Mouse (Mus musculus) thymus, adult 2 months (tissue): ENCODE measurements around the gene Terb1. TPM values are rescaled to one million over a fixed set of nuclear protein-coding genes. Genes with fewer than 3 reads are reported as not detected.

Experiments
- DNase-seq: peaks from one replicate; pipeline ENCODE4 v3.0.0; 2021
- H3K27ac ChIP-seq: fragments of 200-500 bp; 2 replicates; pipeline ENCODE4 v1.5.1; 2012; ENCODE audit warnings: low read length, control low read depth; ENCODE audit not compliant: control insufficient read depth, insufficient read depth
- H3K27me3 ChIP-seq: fragments of 200-500 bp; 2 replicates; pipeline ENCODE4 v1.6.1; 2012; ENCODE audit warnings: mild to moderate bottlenecking, low read length, moderate library complexity, mixed read lengths; ENCODE audit not compliant: control insufficient read depth, insufficient read depth
- H3K36me3 ChIP-seq: fragments of 200-500 bp; 2 replicates; pipeline ENCODE4 v1.6.1; 2012; ENCODE audit warnings: mild to moderate bottlenecking, low read length, moderate library complexity; ENCODE audit not compliant: control insufficient read depth, insufficient read depth
- H3K4me1 ChIP-seq: fragments of 200-500 bp; replicated peaks from 2 replicates; pipeline ENCODE4 v1.6.1; 2012; ENCODE audit warnings: low read length; ENCODE audit not compliant: control insufficient read depth, insufficient read depth
- H3K4me3 ChIP-seq: fragments of 200-500 bp; 2 replicates; pipeline ENCODE4 v1.5.1; 2012; ENCODE audit warnings: mild to moderate bottlenecking, low read length, control low read depth, moderate library complexity; ENCODE audit not compliant: control insufficient read depth, insufficient read depth
- CTCF ChIP-seq: fragments of 200-500 bp; IDR thresholded peaks from 2 replicates; pipeline ENCODE4 v1.5.1; 2012; ENCODE audit warnings: mild to moderate bottlenecking, control low read depth, low read length, moderate library complexity, borderline replicate concordance; ENCODE audit not compliant: control insufficient read depth, poor library complexity, insufficient read depth; ENCODE audit errors: extremely low read depth
- POLR2A ChIP-seq: fragments of 200-500 bp; IDR thresholded peaks from 2 replicates; pipeline ENCODE4 v1.6.1; 2012; ENCODE audit warnings: mild to moderate bottlenecking, low read length, control low read depth, moderate library complexity; ENCODE audit not compliant: control insufficient read depth, poor library complexity, insufficient read depth; ENCODE audit errors: extremely low read depth
- WGBS: fragments of 180-500 bp; shearing (Covaris S2); methylation state at CpG from one replicate; pipeline ENCODE4 v1.1.7; 2018; 5-methylcytosine and 5-hydroxymethylcytosine counted together
- polyA plus RNA-seq: library from polyadenylated mRNA; depleted of rRNA; stranded (reverse); fragments of >200 nt; gene quantifications from 2 replicates; pipeline ENCODE4 v1.2.3, GENCODE M21; 2012

Gene Terb1
- polyA plus RNA-seq, 1 experiment = 0.03 TPM

- DNase-seq = no peak
- no peaks in the 10 kb centered on the region for H3K36me3 ChIP-seq
- H3K27ac ChIP-seq = no peak overlapping the region
- H3K27me3 ChIP-seq = peaks cover 23% of the 10 kb centered on the region
- 2% methylated on average over 76 of the region's 76 CpGs for WGBS
- peaks cover 7% of the 10 kb centered on the region for H3K4me1 ChIP-seq
- TF ChIP-seq CTCF (no peak; the same call in 1 of the 2 replicates), POLR2A (no peak)
- no peak overlapping the region for H3K4me3 ChIP-seq
Measured at GRCm38 (mm10) chr8:104540710-104541514, 31.2 kb upstream of the Terb1 start.

- no peak for DNase-seq
- WGBS = 71% methylated on average over 7 of the region's 7 CpGs
- peaks cover 8% of the 10 kb centered on the region for H3K4me1 ChIP-seq
- peaks cover 23% of the 10 kb centered on the region for H3K27me3 ChIP-seq
- H3K4me3 ChIP-seq = no peak overlapping the region
- no peaks in the 10 kb centered on the region for H3K36me3 ChIP-seq
- H3K27ac ChIP-seq = no peak overlapping the region
- TF ChIP-seq POLR2A = no peak
- no peak for TF ChIP-seq CTCF
Measured at GRCm38 (mm10) chr8:104540238-104540637, 30.5 kb upstream of the Terb1 start.

DNA sequence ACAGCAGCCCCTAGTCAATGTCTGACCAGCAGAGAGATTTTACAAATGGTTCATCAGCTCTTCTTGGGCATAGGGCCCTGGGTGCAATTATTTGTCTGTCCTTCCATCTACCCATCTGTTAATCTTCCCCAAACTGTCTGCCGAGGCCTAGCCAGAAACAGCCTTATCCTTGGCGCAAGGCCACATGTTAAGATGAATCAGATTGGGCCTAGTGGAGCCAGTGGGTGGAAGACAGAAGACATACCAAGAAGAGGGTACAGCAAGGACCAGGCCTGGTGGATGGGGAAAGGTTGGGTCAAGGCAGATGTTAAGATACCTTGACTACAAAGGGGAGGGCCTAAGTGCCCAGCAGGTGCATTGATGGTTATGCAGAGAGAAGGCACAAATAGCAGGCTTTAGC, 29.9 kb upstream of the Terb1 start:
- DNase-seq = no peak
- Histone ChIP-seq H3K4me3 (no peak overlapping the region), H3K36me3 (no peaks in the 10 kb centered on the region), H3K4me1 (peaks cover 13% of the 10 kb centered on the region), H3K27me3 (peaks cover 23% of the 10 kb centered on the region), H3K27ac (no peak overlapping the region)
- TF ChIP-seq POLR2A (no peak), CTCF (no peak)
- WGBS = 99% methylated on average over 2 of the region's 2 CpGs

- Histone ChIP-seq H3K36me3 (no peaks in the 10 kb centered on the region), H3K27me3 (peaks cover 23% of the 10 kb centered on the region), H3K4me1 (peaks cover 13% of the 10 kb centered on the region), H3K4me3 (no peak overlapping the region), H3K27ac (no peak overlapping the region)
- TF ChIP-seq CTCF = no peak
- DNase-seq = no peak
- 96% methylated on average over 4 of the region's 4 CpGs for WGBS
Measured at GRCm38 (mm10) chr8:104538896-104539295, 29.2 kb upstream of the Terb1 start.

DNA sequence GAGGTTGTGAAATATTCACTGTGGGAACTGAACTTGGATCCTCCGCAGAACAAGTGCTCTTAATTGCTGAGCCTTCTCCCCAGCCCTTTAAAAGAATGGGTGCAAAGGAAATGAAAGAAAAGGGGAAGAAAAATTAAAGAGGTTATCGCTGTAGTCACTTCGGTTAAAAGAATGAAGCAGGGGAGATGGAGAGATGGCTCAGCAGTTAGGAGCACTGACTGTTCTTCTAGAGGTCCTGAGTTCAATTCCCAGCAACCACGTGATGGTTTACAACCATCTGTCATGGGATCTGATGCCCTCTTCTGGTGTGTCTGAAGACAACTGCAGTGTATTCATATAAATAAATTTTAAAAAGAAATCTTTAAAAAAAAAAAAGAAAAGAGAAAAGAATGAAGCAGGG, 26.3 kb upstream of the Terb1 start:
- DNase-seq = no peak
- WGBS = 65% methylated on average over 4 of the region's 4 CpGs
- no peak overlapping the region for H3K4me3 ChIP-seq
- no peaks in the 10 kb centered on the region for H3K36me3 ChIP-seq
- peaks cover 14% of the 10 kb centered on the region for H3K4me1 ChIP-seq
- TF ChIP-seq CTCF (no peak), POLR2A (no peak)
- H3K27ac ChIP-seq = no peak overlapping the region
- peaks cover 11% of the 10 kb centered on the region for H3K27me3 ChIP-seq

- TF ChIP-seq POLR2A (no peak), CTCF (no peak)
- 7% methylated on average over 7 of the region's 7 CpGs for WGBS
- no peak overlapping the region for H3K27ac ChIP-seq
Measured at GRCm38 (mm10) chr8:104535378-104535777, 25.7 kb upstream of the Terb1 start.

DNA sequence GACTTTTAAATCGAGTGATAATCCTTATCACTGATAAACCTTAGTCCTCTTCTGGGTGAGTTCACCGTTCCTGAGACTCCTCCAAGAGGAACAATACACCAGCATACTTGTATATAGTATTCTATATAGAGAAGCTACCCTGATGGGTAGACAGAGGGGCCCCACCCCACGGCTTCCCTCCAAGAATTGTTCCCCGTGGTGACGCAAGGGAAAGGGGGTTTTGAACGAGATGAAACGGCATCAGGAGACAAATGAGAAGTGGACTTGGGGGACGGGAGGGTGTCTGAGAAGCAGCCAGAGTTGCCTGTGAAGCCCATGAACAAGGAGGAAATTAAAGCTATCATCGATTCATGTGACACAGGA, 25.1 kb upstream of the Terb1 start:
- Histone ChIP-seq H3K27me3 (no peaks in the 10 kb centered on the region; the same call in 1 of the 2 replicates), H3K4me1 (peaks cover 12% of the 10 kb centered on the region), H3K4me3 (peak overlapping the region; percentile 42), H3K27ac (no peak overlapping the region), H3K36me3 (peaks cover 3% of the 10 kb centered on the region; the same call in 1 of the 2 replicates)
- TF ChIP-seq POLR2A (no peak), CTCF (no peak)
- WGBS = under 1% methylated on average over 9 of the region's 9 CpGs
- no peak for DNase-seq

More at GRCm38 (mm10) chr8:104535378-104535777, 25.7 kb upstream of the Terb1 start:
- peaks cover 12% of the 10 kb centered on the region for H3K4me1 ChIP-seq
- no peaks in the 10 kb centered on the region for H3K36me3 ChIP-seq
- DNase-seq = no peak
- H3K4me3 ChIP-seq = peak overlapping the region; percentile 34
- peaks cover 5% of the 10 kb centered on the region; the same call in 1 of the 2 replicates for H3K27me3 ChIP-seq
